Mouse (Mus musculus): ENCODE results near the gene Rbp1. TPM values are rescaled to one million over a fixed set of nuclear protein-coding genes. Genes with fewer than 3 reads are reported as not detected.

The Rbp1 gene
- polyA plus RNA-seq, 1 experiment from 2014 or later, result 54.1 TPM

GRCm38 (mm10) chr9:98450976-98451375 is 28.2 kb downstream of the Rbp1 start:
- Histone ChIP-seq H3K27ac (no peak overlapping the region), H3K4me2 (no peak overlapping the region)
- WGBS, result 67% methylated on average over 1 of the region's 1 CpGs

GRCm38 (mm10) chr9:98466709-98467108 is 43.9 kb downstream of the Rbp1 start:
- Histone ChIP-seq H3K4me2 (no peak overlapping the region), H3K36me3 (no peaks in the 10 kb centered on the region), H3K4me3 (no peak overlapping the region), H3K9ac (no peak overlapping the region), H3K27ac (no peak overlapping the region), H3K4me1 (no peaks in the 10 kb centered on the region), H3K27me3 (no peaks in the 10 kb centered on the region), H3K9me3 (no peaks in the 10 kb centered on the region)
- 71% methylated on average over 2 of the region's 2 CpGs for WGBS
- ATAC-seq (ENCODE audit: insufficient number of reproducible peaks, insufficient read depth, low FRiP score, low TSS enrichment, low read depth), result no peak

More at GRCm38 (mm10) chr9:98450976-98451375, 28.2 kb downstream of the Rbp1 start:
- Histone ChIP-seq H3K4me1 (no peaks in the 10 kb centered on the region), H3K36me3 (peaks cover 12% of the 10 kb centered on the region), H3K4me3 (no peak overlapping the region), H3K27me3 (no peaks in the 10 kb centered on the region), H3K9me3 (no peaks in the 10 kb centered on the region), H3K9ac (no peak overlapping the region)
- no peak for ATAC-seq (ENCODE audit: insufficient number of reproducible peaks, insufficient read depth, low FRiP score, low TSS enrichment, low read depth)

- Histone ChIP-seq H3K4me3 (no peak overlapping the region), H3K4me2 (no peak overlapping the region), H3K36me3 (no peaks in the 10 kb centered on the region), H3K9me3 (no peaks in the 10 kb centered on the region), H3K27ac (no peak overlapping the region), H3K27me3 (no peaks in the 10 kb centered on the region), H3K9ac (no peak overlapping the region), H3K4me1 (no peaks in the 10 kb centered on the region)
- no peak for ATAC-seq (ENCODE audit: insufficient number of reproducible peaks, insufficient read depth, low FRiP score, low TSS enrichment, low read depth)
- WGBS, result 76% methylated on average over 2 of the region's 2 CpGs
Observed at GRCm38 (mm10) chr9:98480172-98480749, 57.5 kb downstream of the Rbp1 start.

GRCm38 (mm10) chr9:98482256-98482655 is 59.5 kb downstream of the Rbp1 start:
- Histone ChIP-seq H3K27ac (no peak overlapping the region), H3K4me1 (no peaks in the 10 kb centered on the region), H3K27me3 (no peaks in the 10 kb centered on the region), H3K9me3 (no peaks in the 10 kb centered on the region), H3K36me3 (no peaks in the 10 kb centered on the region), H3K9ac (no peak overlapping the region), H3K4me3 (no peak overlapping the region), H3K4me2 (no peak overlapping the region)
- WGBS, result 35% methylated on average over 4 of the region's 4 CpGs
- no peak for ATAC-seq (ENCODE audit: insufficient number of reproducible peaks, insufficient read depth, low FRiP score, low TSS enrichment, low read depth)

GRCm38 (mm10) chr9:98485020-98485419 is 62.3 kb downstream of the Rbp1 start:
- no peak overlapping the region for H3K9ac ChIP-seq
- no peak overlapping the region for H3K4me3 ChIP-seq
- H3K36me3 ChIP-seq, result no peaks in the 10 kb centered on the region
- H3K27ac ChIP-seq, result no peak overlapping the region
- no peaks in the 10 kb centered on the region for H3K9me3 ChIP-seq
- no peak overlapping the region for H3K4me2 ChIP-seq
- no peaks in the 10 kb centered on the region for H3K4me1 ChIP-seq
- WGBS, result 86% methylated on average over 7 of the region's 7 CpGs
- no peak for ATAC-seq (ENCODE audit: insufficient number of reproducible peaks, insufficient read depth, low FRiP score, low TSS enrichment, low read depth)
- no peaks in the 10 kb centered on the region for H3K27me3 ChIP-seq

- 0 out of 2 replicates have a peak, but pooled peaks cover 2% of the 10 kb centered on the region for H3K4me1 ChIP-seq
- no peak within 1 kb of the TSS for H3K27ac ChIP-seq
- H3K4me3 ChIP-seq, result no peak within 1 kb of the TSS
- no peak for ATAC-seq (ENCODE audit: insufficient number of reproducible peaks, insufficient read depth, low FRiP score, low TSS enrichment, low read depth)
- H3K4me2 ChIP-seq, result no peak within 1 kb of the TSS
- H3K9ac ChIP-seq, result no peak within 1 kb of the TSS
- no peaks in the 10 kb centered on the region for H3K36me3 ChIP-seq
- no peaks in the 10 kb centered on the region for H3K27me3 ChIP-seq
- no peaks in the 10 kb centered on the region for H3K9me3 ChIP-seq
- WGBS, result 83% methylated on average over 3 of the region's 3 CpGs
Observed at GRCm38 (mm10) chr9:98485815-98486214, 63.1 kb downstream of the Rbp1 start, which contains the start of gene Rbp2. Gene Rbp2, plus strand, starts transcription at chr9:98486115.

GRCm38 (mm10) chr9:98487273-98487672 is 64.5 kb downstream of the Rbp1 start:
- Histone ChIP-seq H3K9ac (no peak overlapping the region), H3K36me3 (no peaks in the 10 kb centered on the region), H3K9me3 (no peaks in the 10 kb centered on the region), H3K27me3 (no peaks in the 10 kb centered on the region), H3K4me1 (0 out of 2 replicates have a peak, but pooled peaks cover 2% of the 10 kb centered on the region), H3K4me3 (no peak overlapping the region), H3K4me2 (no peak overlapping the region), H3K27ac (no peak overlapping the region)
- 64% methylated on average over 6 of the region's 6 CpGs for WGBS
- ATAC-seq (ENCODE audit: insufficient number of reproducible peaks, insufficient read depth, low FRiP score, low TSS enrichment, low read depth), result no peak

GRCm38 (mm10) chr9:98489532-98489931 is 66.8 kb downstream of the Rbp1 start:
- no peak overlapping the region for H3K4me2 ChIP-seq
- H3K4me3 ChIP-seq, result no peak overlapping the region
- H3K36me3 ChIP-seq, result no peaks in the 10 kb centered on the region
- H3K27me3 ChIP-seq, result no peaks in the 10 kb centered on the region
- no peaks in the 10 kb centered on the region for H3K9me3 ChIP-seq
- H3K9ac ChIP-seq, result no peak overlapping the region
- 0 out of 2 replicates have a peak, but pooled peaks cover 2% of the 10 kb centered on the region for H3K4me1 ChIP-seq
- WGBS, result 81% methylated on average over 4 of the region's 4 CpGs
- no peak for ATAC-seq (ENCODE audit: insufficient number of reproducible peaks, insufficient read depth, low FRiP score, low TSS enrichment, low read depth)
- no peak overlapping the region for H3K27ac ChIP-seq

- no peak for ATAC-seq (ENCODE audit: insufficient number of reproducible peaks, insufficient read depth, low FRiP score, low TSS enrichment, low read depth)
- Histone ChIP-seq H3K27ac (no peak overlapping the region), H3K9ac (no peak overlapping the region), H3K4me1 (0 out of 2 replicates have a peak, but pooled peaks cover 2% of the 10 kb centered on the region), H3K27me3 (no peaks in the 10 kb centered on the region), H3K9me3 (no peaks in the 10 kb centered on the region), H3K36me3 (no peaks in the 10 kb centered on the region), H3K4me3 (no peak overlapping the region), H3K4me2 (no peak overlapping the region)
- WGBS, result 55% methylated on average over 4 of the region's 4 CpGs
Observed at GRCm38 (mm10) chr9:98490128-98490527, 67.4 kb downstream of the Rbp1 start.

- WGBS, result 88% methylated on average over 5 of the region's 5 CpGs
- Histone ChIP-seq H3K9me3 (no peaks in the 10 kb centered on the region), H3K27me3 (no peaks in the 10 kb centered on the region), H3K4me2 (no peak overlapping the region), H3K4me3 (no peak overlapping the region), H3K9ac (no peak overlapping the region), H3K4me1 (0 out of 2 replicates have a peak, but pooled peaks cover 2% of the 10 kb centered on the region), H3K36me3 (no peaks in the 10 kb centered on the region), H3K27ac (no peak overlapping the region)
- ATAC-seq (ENCODE audit: insufficient number of reproducible peaks, insufficient read depth, low FRiP score, low TSS enrichment, low read depth), result no peak
Observed at GRCm38 (mm10) chr9:98491071-98491470, 68.3 kb downstream of the Rbp1 start.

GRCm38 (mm10) chr9:98492212-98492611 is 69.5 kb downstream of the Rbp1 start:
- Histone ChIP-seq H3K4me2 (no peak overlapping the region), H3K27me3 (no peaks in the 10 kb centered on the region), H3K36me3 (no peaks in the 10 kb centered on the region), H3K4me1 (0 out of 2 replicates have a peak, but pooled peaks cover 2% of the 10 kb centered on the region), H3K9me3 (no peaks in the 10 kb centered on the region), H3K9ac (no peak overlapping the region), H3K4me3 (no peak overlapping the region), H3K27ac (no peak overlapping the region)
- 84% methylated on average over 5 of the region's 5 CpGs for WGBS
- no peak for ATAC-seq (ENCODE audit: insufficient number of reproducible peaks, insufficient read depth, low FRiP score, low TSS enrichment, low read depth)

GRCm38 (mm10) chr9:98492821-98493220 is 70.1 kb downstream of the Rbp1 start:
- no peak overlapping the region for H3K9ac ChIP-seq
- no peak overlapping the region for H3K27ac ChIP-seq
- no peaks in the 10 kb centered on the region for H3K27me3 ChIP-seq
- no peaks in the 10 kb centered on the region for H3K9me3 ChIP-seq
- H3K4me2 ChIP-seq, result no peak overlapping the region
- no peak overlapping the region for H3K4me3 ChIP-seq
- H3K4me1 ChIP-seq, result 0 out of 2 replicates have a peak, but pooled peaks cover 4% of the 10 kb centered on the region
- ATAC-seq (ENCODE audit: insufficient number of reproducible peaks, insufficient read depth, low FRiP score, low TSS enrichment, low read depth), result no peak
- WGBS, result 32% methylated on average over 1 of the region's 1 CpGs
- no peaks in the 10 kb centered on the region for H3K36me3 ChIP-seq

Measured in embryonic facial prominence, embryonic 13.5 days (tissue).